Mouse (Mus musculus) right cerebral cortex, postnatal 4 days (tissue): ENCODE measurements around the gene Nkx2-1.
"Not testable (repeated sequence)": the region's sequence is repeated elsewhere in the genome, so short reads cannot be mapped to it uniquely, and the experiment has no call there.

Experiments used
- DNase-seq: peaks from one replicate; pipeline ENCODE4 v3.0.0-alpha.2; 2022

Nkx2-1 gene

DNA sequence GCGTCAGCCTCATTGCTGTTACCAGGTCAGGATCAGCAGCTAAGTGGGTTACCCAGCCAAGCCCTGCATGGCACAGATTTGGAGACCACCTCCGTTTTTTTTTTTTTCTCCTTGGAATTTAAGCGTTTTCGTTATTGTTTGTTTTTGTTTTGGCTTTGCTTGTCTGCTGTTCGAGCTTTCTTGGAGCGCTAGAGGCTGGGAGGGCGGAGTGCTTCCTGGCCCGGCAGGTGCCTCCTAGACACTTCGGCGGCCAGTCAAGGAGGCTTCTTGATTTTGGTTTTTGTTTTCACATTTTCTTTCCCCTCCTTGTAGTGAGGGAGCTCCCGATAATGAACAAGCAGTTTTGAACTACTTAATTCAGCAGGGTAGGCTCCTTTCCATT is at the start of gene Nkx2-1:
Gene Nkx2-1 (minus strand): TSS at position 25 of the 382 bp plus-strand sequence.
- no peak for DNase-seq

DNA sequence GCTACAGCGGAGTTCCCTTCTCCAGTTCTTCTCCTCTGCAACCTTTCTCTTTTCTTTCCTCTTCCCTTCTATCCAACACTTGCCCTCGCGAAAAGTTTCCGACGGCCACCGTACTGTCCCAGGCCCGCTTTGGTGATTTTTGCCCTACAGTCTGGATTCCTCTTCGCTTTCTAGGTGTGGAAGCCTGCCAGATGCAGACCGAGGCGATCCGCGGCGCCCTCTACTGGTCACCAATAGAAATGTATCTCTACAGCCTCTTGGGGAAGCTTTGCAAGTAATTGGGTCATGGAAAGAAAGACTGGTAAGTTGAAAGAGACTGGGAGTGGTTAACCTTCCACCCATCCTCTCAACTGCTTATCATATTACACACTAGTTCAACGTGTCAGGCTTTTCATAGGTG is 4.4 kb upstream of the Nkx2-1 start:
- peak; percentile 84 for DNase-seq

DNA sequence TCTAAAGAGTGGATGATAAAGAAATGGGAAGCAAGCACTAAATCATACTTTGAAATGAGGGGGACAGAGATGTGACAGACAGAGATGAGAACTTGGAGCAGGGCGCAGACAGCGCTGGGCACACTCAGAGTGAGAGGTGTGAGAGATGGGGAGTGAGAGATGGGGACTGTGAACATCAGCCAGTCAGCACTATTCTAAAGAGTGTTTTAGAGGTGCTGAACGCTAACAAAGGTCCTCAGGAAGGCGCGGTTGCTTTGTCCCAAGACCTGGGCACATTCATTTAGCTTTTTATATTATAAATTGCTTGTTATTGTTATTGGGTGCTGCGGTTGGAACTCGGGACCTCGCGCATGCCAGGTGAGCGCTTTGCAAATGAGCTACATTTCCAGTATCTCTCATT is 3.9 kb upstream of the Nkx2-1 start:
- no peak for DNase-seq

DNA sequence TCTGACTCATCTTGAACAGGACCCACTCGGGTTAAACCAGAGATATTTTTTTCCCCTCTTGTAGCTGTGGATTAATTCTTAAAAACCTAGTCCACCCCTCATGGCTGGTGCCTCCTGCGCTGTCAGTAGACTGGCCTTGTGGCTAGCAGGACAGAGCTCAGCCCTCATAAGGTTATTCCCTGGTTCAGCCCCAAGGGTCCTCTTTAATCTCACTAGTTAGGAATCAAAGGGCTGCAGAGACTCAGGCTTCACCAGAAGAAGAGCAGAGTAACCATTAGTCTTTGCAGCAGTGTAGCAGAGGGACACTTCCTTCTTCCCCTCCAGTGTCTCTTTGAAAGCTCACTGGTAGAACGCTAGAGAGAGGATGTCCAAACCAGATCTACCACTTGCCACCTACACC is 1.9 kb upstream of the Nkx2-1 start:
- DNase-seq: no peak

DNA sequence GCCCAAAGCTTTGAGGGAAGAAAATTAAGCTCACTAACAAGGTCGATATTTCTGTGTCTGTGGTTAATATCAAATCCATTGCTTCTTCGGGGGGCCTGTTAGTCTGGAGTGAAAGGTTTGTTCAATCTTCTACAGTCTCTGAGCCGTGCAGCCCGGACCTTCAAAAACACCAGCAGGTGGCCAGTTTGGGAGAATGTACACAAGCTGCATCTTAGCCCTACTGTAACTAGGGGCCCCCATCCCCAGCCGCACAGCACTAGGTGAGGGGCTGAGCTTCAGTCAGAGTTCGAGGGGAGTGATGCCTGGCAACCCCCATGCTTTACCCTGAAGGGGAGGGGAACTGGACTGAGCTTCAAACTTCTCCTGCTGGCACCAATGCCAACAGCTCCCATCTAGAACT is 1.2 kb upstream of the Nkx2-1 start:
- no peak for DNase-seq

DNA sequence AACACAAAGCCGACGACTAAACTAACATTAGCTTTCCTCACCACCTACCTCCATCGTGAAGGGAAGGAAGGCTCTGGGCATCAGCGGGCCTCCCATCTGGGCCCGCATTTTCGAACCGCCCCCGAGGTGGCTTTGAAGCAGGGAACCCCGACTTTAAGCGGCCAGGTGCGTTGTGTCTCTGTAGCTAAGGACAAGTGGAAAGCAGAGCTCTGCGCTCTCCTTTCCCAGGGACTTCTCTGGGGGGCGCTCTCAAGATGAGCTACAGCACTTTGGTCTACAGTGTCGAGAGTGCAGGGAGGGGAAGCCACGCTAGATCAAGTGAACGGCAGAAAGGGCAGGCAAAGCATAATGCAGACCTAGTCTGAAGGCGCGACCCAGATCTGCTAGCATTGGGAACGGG is 634 bp upstream of the Nkx2-1 start:
- no peak for DNase-seq

DNA sequence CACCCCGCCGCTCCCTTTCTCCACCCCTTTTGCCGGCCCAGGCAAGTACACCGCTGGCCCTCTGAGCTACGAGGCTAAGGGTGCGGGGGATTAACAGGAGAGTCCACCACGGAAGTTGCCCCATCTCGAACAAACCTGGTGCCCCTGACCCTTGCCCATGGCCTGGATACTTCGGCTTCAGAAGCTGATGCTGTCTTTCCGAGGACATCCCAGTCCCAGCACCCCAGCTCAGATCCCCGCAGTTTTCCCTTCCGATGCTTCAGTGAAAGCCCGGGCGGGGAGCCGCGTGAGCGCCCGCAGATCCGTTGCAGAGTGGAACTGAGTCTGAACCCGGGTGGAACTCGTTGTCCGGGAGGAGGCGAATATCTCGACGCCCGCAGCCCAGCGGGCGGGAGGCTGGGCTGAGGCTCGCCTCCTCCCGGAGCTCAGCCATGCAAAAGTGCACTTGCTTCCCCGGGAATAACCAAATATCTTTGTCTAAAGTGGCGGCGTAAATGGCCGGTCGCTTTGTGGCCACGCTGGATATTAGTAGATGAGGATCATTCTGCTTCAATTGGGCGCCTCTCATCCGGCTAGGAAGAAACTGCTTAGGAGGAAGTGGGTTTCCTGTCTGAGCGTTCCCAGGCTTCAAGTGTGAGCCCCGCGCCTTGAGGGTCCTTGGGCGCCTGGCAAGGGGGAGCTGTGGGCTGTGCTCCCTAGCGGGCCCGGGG is 379 bp downstream of the Nkx2-1 start:
- DNase-seq: no peak

DNA sequence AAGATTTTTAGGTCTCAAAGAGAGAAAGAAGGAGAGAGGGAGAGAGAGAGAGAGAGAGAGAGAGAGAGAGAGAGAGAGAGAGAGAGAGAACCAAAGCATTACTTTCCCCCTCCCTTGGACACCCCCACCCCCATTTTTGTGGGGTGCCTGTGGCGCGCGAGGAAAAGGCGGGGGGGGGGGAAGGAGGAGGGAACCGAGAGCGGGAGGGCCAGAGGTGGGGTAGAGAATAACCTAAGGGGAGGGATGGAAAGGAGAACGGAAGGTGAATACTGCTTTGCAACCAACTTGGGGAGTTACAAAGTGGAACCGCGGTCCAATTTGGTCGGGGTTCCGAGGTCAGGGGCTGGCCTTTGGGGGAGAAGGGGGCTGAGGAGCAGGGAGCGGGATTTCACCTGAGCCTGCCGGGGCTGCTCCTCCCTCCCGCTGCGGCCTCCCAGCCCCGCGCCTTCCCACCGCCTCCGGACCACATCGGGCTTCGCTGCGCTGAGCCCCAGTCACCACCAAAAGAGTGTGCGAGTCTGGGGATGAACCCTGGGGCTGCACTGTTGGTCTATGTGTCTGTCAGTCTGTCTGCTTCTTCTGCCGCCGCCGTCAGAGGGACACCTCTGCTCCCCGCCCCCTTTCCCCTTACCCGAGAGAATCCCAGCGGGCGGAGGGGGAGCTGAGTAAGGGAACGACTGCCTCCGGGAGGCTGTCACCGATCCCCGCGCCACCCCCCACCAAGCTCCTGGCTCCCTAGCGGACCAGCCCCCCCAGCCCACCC is 1.1 kb downstream of the Nkx2-1 start:
- DNase-seq: no peak

DNA sequence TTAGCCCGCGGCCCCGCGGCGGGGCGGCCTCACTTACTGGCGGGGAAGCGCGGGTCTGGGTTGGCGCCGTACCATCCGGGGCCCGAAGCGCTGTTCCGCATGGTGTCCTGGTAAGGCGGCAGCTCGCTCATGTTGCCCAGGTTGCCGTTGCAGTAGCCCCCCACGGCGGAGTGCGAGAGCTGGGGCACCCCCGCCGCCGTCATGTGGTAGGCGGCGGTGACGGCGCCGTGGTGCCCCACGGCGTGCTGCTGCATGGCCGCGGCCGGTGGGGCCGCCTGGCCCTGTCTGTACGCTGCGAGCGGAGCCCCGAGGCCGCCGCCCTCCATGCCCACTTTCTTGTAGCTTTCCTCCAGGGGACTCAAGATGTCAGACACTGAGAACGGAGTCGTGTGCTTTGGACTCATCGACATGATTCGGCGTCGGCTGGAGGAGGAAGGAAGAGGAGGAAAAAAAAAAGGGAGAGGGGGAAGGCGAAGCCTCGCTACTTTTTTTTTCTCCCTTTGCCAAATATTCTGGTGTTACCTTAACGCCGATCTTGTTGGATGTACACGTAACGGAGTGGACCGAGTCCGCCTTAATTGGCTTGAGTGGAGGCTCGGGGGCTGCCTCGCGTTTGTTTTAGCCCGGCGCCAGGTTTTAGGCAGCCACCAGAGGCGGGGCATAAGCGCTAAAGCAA is 1.9 kb downstream of the Nkx2-1 start:
- DNase-seq: no peak

DNA sequence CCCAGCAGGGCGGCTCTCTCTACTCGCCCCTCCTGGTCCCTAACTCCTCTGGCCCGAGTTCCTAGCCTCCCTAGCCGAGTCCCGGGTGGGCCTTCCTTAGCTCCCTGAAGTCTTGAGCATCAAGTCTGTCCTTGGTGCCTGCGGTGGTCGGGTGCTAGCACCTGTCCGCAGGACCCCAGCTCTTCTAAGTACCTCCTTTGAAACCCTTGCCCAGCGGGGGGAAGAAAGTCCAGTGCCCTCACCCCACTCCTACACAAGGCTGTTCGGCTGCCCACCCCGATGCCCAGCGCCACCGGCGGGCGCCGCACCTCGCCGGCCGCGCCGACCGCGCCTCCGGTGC is 2.4 kb downstream of the Nkx2-1 start:
- no peak for DNase-seq

DNA sequence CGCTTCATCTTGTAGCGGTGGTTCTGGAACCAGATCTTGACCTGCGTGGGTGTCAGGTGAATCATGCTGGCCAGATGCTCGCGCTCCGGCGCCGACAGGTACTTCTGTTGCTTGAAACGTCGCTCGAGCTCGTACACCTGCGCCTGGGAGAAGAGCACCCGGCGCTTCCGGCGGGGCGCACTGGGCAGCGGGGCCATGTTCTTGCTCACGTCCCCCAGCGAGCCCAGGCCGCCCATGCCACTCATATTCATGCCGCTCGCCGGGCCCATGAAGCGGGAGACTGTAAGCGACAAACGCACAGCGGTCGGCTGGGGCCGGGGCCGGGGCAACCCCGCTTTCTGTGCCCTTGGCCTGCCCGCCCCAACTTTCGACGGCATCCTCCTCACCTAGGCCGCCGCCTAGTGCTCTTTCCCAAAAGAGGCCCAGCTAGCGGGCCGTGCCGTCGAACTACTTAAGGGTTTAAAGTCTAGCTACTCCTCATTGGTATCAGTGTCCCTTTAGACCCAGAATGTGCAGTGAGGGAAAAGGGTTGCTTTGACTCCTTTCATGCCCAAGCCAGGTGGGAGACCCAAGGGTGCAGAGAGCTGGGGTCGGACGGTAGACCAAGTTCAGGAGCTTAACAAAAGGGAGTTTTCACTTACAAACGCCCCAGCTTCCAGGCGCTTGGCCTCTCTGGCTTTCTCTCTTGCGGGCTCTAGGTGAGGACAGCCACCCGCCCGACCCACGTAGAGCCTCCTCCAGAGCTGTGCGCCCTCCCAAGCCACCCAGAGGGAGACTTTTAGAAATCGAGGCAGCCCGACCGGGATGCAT is 3.0 kb downstream of the Nkx2-1 start:
- DNase-seq: no peak

DNA sequence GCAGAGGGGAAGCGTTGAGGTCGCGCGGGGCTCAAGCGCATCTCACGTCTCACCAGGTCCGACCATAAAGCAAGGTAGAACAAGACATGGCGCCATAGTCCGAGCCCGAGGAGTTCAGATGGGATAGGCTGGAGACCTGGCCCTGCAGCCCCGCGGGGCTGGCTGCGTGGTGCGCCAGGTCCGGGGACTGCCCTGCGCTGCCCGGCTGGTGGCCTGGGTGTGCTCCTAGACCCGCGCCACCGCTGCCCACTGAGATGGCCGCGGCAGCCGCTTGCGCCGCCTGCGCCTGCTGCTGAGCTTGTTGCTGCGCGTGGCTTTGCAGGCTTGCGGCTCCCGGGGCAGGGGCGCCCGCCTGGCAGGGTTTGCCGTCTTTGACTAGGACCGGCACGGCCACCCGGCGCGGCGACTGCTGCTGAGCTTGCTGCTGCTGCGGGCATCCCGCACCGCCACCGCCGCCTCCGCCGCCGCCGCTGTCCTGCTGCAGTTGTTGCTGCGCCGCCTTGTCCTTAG is 3.7 kb downstream of the Nkx2-1 start:
- DNase-seq: no peak

DNA sequence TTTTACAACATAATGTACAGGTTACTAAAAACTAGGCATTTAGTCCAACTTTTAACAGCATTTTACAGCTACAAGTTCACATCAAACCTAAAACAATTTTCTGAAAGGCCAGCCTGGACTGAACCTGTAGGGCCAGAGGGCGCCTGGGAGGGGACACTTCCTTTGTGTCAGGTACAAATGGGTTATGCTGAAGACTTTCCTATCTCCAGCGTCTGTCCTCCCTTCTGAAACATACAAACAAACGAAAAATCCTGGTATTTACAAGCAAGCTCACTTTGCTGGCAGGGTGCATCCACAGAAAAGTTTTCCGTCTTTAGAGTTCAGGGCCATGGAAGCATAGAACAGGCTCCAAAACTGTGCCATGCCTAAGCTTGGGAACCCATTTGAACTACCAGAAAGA is 4.6 kb downstream of the Nkx2-1 start:
- no peak for DNase-seq

DNA sequence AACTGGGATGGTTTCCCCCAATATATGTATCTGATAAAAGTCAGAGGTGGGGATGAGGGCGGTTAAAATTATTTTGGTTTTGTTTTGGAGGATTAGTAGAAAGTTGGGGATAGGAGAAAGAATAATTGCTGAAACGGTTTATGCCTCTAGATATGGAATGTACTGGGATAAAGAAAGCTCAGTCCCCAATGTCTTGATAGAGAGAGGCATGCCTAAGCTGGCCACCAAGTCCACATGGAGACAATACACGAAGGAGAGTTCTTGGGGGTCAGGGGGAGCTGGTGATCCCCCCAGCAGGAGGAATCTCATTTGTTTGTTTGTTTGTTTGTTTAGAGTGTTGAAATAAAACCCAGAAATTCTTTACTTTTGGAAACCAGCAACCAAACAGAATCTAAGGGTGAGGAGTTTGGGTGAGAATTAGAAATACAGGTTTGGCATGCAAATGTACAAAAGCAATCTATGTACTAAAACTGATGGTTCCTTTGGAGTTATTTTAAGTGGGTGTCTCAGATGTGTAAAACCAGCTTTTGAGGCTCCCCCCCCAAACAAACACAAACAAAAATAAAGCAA is 5.6 kb downstream of the Nkx2-1 start:
- DNase-seq: no peak

DNA sequence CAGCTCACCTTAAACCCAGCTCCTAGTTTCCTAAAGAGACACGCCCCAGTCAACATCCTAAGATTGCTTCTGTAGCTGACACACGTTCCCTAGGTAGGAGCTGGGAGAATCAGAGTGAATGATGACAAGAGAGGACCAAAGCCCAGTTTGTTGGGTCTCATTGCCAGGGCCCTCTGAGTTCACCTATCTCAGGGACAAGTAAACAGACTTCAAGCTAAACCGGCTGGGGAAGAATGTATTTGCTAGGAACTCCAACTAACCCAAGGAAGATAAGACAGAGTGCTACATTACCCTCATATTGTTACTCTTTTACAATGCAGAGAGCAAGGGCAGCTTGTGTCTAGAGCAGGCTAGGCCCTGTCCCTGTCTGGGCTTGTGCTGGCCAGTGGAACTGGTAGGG is 6.8 kb downstream of the Nkx2-1 start:
- no peak for DNase-seq

DNA sequence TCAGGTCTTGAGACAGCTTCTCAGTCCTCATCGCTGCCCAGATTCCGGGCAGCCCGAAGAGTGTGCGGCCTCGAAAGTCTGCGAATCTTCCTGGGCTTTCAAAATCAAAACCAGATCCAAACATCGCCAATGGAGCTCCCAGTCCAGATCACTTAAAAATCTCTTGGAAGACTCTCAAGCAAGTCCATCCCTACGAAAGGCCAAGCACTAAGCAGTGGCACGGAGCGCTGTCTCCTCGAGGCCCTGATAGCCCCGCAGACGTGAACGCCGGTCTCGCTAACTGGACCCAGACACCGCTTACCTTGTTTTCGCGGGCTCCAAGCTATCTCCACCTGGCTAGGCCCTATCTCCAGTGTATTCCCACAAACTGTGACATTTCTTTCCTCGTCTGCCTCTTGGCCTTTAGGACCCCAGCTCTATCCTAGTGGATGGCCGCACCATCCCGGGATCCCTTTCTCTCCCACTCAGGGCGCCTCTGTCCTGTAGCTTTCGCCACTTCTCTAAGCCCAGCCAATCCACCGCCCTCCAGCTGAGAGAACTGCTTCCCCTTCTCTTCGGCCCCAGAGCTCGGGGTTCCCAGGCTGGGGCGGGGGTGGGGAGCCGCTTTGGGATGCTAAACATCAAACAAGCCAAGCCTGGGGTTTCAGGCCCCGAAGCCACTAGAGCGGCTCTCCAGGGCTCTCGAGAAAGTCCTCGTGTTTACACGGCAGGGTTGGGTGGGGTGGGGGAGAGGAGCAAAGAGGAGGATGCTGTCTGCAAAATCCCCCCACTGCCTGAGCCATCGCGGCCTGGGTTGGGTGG is 7.6 kb downstream of the Nkx2-1 start:
- no peak for DNase-seq

DNA sequence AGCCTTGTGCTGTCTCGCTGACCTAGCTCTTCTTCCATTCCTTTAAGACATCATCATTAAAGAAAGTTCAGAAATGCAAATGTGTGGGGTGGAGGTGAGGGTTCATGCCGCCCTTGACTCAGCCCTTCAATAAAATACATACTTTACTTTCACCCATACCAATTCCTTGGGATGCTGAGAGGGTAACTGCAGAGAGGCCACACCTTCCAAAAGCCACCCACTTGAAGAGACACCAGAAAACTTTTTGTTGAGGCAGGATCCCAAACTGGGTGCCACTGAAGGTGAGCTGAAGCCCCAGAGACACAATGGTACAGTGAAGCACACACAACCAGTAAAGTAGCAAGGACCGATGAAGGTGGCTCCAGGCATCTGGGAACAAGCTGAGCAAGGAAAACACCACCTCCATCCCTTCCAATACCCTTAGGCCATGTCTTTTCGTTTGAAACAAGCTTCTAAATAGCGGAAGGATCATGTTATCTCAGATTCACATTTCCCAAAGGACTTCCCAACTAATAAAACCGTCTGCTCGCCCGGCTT is 8.6 kb downstream of the Nkx2-1 start:
- DNase-seq: no peak

DNA sequence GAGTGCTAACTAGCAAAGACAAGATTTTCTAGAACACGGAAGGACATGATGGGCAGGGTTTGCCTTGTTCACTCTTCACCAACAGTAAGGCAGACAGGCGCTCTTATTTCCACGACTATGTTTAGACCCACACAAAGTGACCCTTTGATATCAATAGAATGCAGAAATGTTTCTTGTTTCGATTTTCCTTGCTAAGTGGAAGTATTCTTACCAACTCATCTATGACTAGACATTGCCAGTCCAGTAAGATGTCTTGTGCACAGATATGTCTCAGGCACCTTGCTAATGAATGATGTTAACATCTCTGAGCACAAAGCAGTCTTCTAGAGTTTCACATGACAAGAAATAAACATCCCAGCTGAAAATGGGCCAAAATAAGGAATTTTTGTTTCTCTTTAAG is 9.6 kb downstream of the Nkx2-1 start:
- DNase-seq: no peak

DNA sequence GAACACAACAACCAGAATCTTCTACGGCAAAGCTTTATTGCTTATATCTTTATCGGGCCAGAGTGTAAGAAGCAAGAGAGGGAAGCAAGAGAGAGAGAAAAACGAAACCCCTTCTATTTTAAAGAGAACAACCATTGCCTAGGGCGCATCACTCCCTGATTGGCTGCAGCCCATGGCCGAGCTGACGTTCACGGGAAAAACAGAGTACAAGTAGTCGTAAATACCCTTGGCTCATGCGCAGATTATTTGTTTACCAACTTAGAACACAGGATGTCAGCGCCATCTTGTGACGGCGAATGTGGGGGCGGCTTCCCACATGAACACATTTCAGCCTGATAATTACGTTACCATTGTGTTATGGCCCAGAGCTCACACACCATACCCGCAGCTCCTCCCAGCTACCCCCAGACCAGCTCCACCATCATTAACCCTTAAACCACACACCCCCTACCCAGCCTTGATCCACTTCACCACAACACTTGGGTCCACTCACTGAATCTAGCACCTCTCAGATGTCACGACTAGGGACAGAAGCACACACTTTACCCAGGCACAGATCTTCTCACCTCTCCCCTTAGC is 11.4 kb downstream of the Nkx2-1 start:
- DNase-seq: not testable (repeated sequence)

DNA sequence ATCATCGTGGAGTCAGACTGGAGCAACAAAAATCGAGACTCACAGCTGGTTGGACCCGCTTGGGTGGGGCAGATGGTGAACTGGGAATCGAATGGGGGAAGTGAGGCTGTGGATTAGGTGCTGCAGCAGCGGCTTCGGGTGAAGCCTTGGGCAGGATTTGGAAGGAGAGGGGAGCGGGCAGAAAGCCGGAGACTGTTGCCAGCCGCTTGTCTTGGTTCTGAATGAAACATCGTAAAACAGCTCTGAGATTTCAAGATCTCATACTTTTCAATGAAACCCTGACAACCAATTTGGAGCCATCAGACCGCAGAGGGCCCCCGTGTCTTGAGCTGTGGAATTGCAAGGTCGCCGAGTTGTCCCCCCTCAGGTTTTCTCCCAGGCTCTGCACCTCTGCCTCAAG is 12.5 kb downstream of the Nkx2-1 start:
- no peak for DNase-seq

DNA sequence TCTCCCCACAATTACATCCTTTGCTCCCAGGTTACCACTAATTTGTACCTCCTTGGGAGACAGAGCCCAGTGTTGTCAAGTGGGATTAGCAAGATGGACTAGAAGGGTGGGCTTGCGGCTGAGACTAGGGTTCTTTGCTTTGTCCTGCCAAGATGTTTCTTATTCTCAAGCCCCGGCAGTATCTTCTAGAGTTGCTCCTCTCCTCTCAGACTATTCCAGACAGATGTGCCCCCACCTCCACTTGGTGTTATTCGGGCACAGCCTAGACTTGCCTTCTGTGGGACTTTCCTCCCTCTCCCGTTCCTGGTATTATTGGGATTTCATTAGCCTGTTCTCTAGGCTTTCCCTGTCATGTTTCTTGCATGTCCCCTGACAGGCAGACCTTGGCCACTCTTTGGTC is 14.5 kb downstream of the Nkx2-1 start:
- no peak for DNase-seq
